Mouse (Mus musculus) heart, adult 18-20 months (tissue): ENCODE data around the gene Ly86. TPM values are rescaled to one million over a fixed set of nuclear protein-coding genes. Genes with fewer than 3 reads are reported as not detected.

Source experiments
- DNase-seq, 2 experiments: peaks; one replicate each; pipeline ENCODE4 v3.0.0; 2021 to 2022; ENCODE audit warnings: mixed read lengths in 1 of 2
- total RNA-seq, 2 experiments: library from RNA; stranded (reverse); gene quantifications; 2 replicates each; pipeline ENCODE4 v1.2.3; 2021

Gene Ly86
- total RNA-seq, 2 experiments from 2014 or later, result 3.1 to 5.3 TPM

DNA sequence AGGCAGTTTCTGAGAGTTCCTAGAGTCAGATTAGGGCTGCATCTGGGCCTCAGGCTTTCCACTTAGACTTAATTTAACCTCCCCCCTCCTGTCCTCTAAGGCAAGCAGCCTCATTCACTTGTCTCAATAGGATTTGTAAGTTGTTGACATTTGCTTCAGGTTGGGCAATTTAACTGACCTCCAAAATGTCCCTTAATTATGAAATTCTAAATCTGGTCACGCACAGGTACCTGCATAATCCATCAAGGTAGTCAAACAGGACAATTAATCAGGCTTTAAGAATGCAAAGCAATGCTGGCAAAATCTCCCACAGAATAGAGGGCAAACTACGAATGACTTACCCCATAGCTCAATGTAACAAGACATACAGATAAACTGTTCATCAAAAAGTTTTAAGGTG lies 8.0 kb downstream of the Ly86 start:
- DNase-seq, result no peak

- no peak for DNase-seq
Measured at GRCm38 (mm10) chr13:37353868-37354267, 8.9 kb downstream of the Ly86 start.

GRCm38 (mm10) chr13:37354432-37354831 lies 9.4 kb downstream of the Ly86 start:
- no peak for DNase-seq

DNA sequence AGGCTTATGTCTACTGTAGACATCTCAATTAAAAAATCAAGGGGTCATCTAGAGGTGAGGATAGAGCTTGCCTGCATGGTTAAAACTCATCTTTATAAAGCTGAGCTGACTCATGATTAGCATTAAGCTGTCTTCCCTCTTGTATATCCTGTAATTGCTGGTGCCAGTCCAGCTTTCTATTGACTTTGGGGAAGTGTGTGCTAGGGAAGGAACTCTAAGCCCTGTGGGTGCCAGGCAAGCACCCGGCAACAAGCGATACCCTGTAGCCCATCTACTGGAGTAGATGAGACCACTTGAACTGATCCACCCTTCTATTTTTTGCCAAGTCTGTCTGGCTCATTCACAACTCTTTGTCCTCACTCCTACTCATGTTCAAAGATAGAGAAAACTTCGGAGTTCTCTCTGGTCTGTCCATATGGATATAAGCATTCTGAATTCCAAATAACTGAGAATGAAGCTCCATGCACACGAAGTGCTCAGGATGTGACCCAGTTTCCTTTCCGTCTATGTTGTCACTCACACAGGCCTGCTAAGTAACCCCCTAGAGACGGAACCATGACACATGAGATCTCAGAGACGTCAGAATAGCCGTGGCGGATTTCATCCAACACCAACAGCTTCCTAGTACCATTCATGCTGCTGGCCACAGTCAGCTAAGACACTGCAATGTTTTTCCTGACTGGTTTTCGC lies 10.8 kb downstream of the Ly86 start:
- peak in 1 of 2 experiments; percentile 50 for DNase-seq

DNA sequence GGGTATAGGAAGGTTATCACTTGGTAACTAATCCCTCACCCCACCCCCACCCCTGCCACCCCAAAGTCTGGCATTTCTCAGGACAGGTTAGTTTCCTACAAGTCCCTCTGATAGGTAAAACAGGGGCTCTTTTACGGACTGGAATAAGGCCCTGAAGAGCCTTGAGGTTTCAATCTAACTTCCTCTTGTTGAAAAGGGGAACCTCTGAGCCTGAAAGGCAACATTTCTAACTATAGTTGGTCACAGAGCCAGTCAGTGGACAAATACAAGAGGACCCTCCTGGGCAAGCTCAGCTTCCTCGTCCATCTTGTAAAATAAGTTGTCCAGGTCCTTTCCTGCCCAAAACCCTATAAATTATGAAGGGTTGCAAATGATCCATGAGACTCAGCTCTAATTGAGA lies 11.5 kb downstream of the Ly86 start:
- DNase-seq, result no peak

- no peak for DNase-seq
Measured at GRCm38 (mm10) chr13:37358112-37358511, 13.1 kb downstream of the Ly86 start.

- DNase-seq, result no peak
Measured at GRCm38 (mm10) chr13:37361249-37361648, 16.2 kb downstream of the Ly86 start.

- no peak for DNase-seq
Measured at GRCm38 (mm10) chr13:37364351-37364750, 19.3 kb downstream of the Ly86 start.

DNA sequence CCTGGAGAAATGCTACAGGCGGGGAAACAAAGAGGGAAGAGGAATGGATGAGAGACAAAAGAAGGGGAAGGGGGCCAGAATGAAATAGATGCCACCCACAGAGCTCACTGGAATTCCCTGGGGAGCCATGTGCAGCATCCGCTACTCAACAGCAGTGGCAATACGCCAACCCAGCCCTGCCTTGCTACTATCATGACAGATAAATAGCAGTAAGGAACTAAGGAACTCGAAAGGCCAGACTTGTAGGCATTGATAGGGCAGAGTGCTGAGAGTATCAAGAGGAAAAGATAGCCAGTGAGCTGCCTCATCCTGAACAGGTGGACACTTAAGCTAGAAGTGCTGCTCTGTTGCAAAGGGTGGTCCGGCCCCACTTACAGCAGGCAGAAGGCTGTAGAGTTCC lies 31.4 kb downstream of the Ly86 start:
- no peak for DNase-seq

- peak; percentile 32 to 52 for DNase-seq
Measured at GRCm38 (mm10) chr13:37388222-37389202, 43.5 kb downstream of the Ly86 start.

DNA sequence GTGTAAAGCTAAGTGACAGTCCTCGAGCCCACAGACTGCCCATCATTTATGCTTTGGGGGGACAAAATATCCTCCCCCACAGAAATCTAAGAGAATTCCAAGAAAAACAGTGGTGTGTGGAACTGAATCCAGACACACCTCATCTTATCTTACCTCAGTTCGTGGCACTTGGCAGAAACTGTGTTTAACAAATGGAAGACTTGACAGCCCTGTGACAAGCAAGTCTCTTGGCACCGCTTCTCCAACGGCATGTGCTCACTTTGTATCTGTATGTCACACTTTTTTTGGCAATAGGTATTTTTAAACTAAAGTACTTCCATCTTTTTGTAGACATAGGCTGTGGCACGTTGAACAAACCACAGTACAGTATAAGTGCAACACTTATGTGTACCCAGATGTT lies 44.3 kb downstream of the Ly86 start:
- peak; percentile 37 to 56 for DNase-seq

- no peak for DNase-seq
Measured at GRCm38 (mm10) chr13:37398791-37399190, 53.8 kb downstream of the Ly86 start.

DNA sequence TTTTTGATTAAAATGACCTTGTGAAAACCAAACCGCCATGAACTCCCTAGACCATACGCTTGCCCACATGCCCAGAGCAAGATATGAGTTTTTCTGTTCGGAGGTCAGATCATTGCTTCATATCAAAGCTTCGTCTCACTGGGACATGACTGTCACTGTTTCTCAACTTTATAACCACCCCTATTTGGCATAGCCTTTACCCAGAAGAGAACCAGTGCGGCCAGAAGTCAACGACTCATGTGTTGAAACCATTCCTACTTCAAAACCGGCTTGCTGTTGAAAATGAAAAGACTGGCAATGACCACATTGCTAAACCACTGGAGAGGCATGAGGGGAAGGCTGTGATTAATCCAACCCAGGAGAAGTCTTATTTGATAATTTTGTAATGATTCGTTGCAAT lies 54.3 kb downstream of the Ly86 start:
- DNase-seq, result peak in 1 of 2 experiments; percentile 9

GRCm38 (mm10) chr13:37402421-37402820 lies 57.4 kb downstream of the Ly86 start:
- no peak for DNase-seq

GRCm38 (mm10) chr13:37403708-37404107 lies 58.7 kb downstream of the Ly86 start:
- DNase-seq, result no peak

DNA sequence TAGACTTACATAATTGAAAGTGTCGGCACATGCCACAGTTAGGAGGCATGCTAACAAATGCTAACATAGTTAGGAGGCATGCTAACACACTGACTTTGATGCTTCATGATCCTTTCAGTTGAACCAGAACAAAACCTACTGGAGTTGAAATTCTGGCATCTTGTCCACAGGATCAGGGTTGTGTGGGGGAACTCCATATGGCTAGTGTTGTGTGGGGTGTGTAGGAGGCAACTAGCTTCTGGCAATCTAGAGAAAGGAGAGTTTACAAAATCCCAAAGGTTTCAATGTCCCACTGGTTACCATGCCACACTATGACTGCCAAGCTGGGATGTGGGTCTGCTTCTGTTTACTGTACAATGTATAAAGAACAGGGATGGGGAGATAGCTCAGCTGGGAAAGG lies 70.7 kb downstream of the Ly86 start:
- DNase-seq, result no peak

- DNase-seq, result peak; percentile 42 to 59
Measured at GRCm38 (mm10) chr13:37423416-37423815, 78.4 kb downstream of the Ly86 start.

GRCm38 (mm10) chr13:37424904-37425303 lies 79.9 kb downstream of the Ly86 start:
- DNase-seq, result no peak

- no peak for DNase-seq
Measured at GRCm38 (mm10) chr13:37425406-37425805, 80.4 kb downstream of the Ly86 start.

DNA sequence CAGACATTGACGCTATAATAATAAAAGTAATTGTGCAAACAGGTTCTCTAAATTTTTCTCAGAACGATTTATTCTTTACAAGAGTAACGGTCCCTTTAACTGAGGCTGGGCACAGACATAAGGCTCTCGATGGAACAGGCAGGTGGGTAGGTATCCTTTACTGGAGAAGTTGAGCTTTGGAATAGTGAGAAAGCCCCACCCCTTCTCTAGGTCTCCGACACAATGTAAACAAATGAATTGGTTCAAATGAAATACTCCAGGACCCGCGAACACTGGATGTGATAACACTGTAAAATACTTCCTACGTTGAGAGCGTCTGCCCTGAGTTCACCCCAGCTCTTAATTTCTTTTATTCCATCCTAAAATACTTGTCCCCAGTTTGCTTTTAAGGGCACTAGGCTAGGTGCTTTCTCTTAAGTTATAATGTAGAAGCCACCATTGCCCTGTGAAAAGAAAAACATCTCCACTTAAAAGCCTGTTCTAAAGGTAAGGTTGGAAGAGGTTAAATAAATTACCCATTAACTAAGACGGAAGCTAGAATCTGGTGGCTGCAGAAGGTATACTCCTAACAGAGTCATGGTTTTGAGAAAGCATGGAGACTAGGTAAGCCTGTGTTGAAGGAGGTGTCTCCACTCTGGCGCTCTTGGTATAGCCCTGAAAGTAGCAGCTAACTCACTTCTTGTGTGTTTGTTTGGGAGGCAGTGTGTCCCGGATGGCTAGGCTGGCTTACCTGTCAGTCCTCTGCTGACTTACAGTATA lies 81.7 kb downstream of the Ly86 start:
- no peak for DNase-seq

- no peak for DNase-seq
Measured at GRCm38 (mm10) chr13:37428496-37428895, 83.5 kb downstream of the Ly86 start.

- no peak for DNase-seq
Measured at GRCm38 (mm10) chr13:37429661-37430271, 84.8 kb downstream of the Ly86 start.
